Mouse (Mus musculus) frontal cortex, postnatal 10 days (tissue): ENCODE measurements around the gene Pik3r1.

Experiments used
- DNase-seq, 2 experiments: peaks; one replicate each; pipeline ENCODE4 v3.0.0; 2022; ENCODE audit warnings: low spot score in 2 of 2, mixed read lengths in 1 of 2

The Pik3r1 gene

DNA sequence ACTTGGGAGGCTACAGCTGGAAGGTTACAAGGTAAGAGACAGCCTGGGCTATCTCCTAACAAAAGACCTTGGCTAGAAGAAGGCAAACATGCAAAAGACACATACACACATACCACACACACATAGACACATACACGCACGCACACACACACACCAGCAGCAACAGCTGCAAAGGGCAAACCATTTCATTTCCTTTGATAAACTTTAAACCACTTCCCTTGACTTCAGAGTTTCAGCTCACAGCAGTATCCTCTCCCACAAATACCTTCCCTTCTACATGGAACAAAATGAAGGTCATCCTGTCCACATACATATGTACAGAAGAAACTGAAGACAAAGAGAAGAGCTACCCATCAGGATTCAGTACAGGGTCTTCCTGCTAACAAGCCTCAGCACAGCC is 56.7 kb downstream of the Pik3r1 start:
- DNase-seq: no peak

GRCm38 (mm10) chr13:101709788-101710187 is 58.2 kb downstream of the Pik3r1 start:
- DNase-seq: no peak

DNA sequence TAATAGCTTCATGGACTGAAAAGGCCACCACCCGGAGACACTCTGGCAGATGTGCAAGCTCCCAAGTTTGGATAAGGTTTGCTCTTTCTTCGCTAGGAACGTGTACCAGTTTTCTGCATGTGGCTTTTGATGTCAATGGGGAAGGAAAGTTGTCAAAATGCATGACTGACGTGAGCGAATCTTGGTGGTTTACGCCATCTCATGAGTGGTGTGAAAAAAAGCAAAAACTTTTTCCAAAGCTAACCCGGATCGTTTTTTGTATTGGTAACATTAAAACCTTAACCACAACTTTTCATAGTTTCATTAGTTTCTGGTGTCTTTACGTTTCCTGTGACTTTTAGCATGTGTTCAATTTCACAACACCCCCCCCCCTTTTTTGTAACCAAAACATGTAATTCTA is 60.8 kb downstream of the Pik3r1 start:
- DNase-seq: no peak

DNA sequence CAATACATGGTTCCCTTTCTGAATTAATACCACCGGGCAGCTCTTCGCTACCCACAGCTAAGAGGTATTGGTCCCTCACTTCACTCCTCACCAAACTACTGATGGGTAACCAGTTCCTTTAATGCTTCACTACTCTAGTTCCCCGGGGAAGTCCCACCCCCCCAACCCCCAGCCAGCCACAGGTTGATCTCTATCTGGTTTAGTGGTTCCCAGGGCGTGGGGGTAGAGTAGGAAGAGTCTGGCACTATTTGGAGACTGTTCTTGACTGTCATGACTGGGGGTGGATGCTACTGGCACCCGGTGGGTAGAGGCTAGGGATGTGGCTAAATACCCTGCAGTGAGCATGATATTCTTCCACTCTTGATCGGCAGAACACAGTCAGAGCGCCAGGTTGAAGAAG is 61.6 kb downstream of the Pik3r1 start:
- no peak for DNase-seq

GRCm38 (mm10) chr13:101702096-101702775 is 65.8 kb downstream of the Pik3r1 start:
- DNase-seq: no peak

- DNase-seq: no peak
Measured at GRCm38 (mm10) chr13:101701632-101702031, 66.4 kb downstream of the Pik3r1 start.

DNA sequence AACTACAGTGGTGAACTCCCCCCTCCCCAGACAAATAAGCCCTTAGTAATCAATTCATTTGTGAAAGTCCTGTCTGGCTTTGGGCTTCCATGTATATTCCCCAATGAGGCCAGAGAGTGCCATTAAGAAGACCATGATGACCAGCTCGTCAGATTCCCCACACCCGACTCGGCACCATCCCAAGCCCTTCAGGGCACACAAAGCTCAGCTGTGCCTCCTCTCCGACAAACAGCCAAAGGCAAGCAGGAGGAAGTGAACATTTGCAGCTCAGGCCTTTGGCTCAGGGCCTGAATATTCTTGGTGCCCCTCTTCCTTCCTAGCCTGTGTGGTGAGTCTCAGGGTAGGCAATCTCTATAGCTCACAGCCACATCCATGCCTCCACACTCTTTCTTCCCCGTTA is 68.3 kb downstream of the Pik3r1 start:
- no peak for DNase-seq

DNA sequence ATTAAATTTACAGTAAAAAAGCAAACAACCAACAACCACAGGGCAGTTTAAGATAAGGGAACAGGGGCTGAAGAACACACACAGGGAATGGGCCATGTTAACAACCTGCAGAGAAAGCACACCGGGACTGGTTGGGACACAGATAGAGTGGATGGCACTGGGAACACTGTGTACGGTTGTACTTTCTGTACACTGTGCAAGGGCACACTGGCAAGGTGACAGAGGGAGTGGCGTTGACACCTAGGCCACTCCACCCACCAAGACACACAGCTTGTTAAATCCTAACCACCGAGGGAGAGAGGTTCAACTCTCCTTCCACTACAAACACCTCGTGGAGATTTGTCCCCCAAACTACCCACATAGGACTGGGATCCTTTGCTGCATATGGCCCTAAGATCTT is 70.1 kb downstream of the Pik3r1 start:
- no peak for DNase-seq

GRCm38 (mm10) chr13:101697461-101697860 is 70.6 kb downstream of the Pik3r1 start:
- DNase-seq: no peak

- no peak for DNase-seq
Measured at GRCm38 (mm10) chr13:101696827-101697226, 71.2 kb downstream of the Pik3r1 start.

DNA sequence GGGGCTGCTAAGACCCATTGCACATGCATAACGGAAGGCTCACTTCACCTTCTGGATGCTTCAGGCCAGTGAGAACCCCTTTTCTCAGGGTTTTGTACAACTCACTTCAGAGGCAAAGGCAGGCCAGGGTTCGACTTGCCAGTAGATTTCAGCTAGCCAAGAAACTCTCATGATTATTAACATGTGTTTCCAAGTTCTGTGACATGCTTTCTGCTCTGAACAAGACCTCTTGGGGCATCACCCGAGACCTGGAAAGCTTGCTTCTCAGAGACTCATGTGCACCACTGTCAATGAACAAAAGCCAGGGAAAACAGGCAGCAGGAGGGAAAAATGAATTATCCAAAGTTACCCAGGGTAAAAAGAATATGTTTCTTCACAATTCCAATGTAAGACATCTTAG is 71.7 kb downstream of the Pik3r1 start:
- DNase-seq: no peak

- peak; percentile 71 to 82 for DNase-seq
Measured at GRCm38 (mm10) chr13:101695876-101696275, 72.1 kb downstream of the Pik3r1 start.

GRCm38 (mm10) chr13:101694496-101695251 is 73.3 kb downstream of the Pik3r1 start:
- DNase-seq: peak; percentile 51 to 62

DNA sequence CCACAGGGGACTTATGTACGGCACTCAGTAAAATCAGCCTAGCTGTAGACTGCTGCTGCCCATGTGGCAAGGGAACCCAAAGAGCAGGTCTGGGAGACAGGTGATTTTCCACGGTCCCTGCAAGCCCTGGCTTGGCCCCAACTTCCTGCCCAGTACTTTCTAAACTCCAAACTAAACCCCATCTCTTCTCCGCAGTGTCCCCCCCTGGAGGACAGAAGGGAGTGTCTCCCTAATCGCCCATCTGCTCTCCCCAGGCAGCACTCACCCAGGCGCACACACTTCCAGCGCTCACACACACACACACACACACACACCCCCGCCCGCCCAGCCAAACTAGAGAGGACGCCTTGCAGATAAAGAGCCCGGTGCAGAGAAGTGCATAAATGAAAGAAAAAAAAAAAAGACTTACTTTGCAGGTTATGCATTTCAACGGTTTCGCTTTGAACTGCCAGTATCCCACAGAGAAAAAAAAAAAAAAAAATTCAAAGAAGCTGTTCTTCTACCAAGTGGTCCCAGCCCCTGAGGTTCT is 74.0 kb downstream of the Pik3r1 start:
- DNase-seq: peak; percentile 62 to 69

GRCm38 (mm10) chr13:101692866-101693691 is 74.9 kb downstream of the Pik3r1 start:
- DNase-seq: no peak

- DNase-seq: peak; percentile 67 to 73
Measured at GRCm38 (mm10) chr13:101692239-101692784, 75.7 kb downstream of the Pik3r1 start.

DNA sequence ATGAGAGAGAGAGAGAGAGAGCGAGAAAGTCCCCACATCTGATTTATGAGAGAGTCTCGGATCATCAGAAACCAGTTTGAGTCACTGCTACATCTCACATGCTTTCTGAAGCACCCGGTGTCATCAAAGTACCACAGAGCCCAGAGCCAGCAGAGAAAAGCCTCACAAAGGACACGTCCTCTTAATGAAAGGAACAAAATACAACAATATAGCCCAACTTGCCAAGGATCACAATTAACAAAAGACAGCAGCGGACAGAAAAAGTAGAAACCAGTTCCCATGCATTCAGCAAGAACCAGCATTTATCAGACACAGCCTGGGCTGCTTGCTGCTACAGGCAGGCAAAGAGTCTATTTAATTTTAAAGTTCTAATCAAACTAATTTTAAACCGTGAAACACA is 76.3 kb downstream of the Pik3r1 start:
- DNase-seq: no peak

DNA sequence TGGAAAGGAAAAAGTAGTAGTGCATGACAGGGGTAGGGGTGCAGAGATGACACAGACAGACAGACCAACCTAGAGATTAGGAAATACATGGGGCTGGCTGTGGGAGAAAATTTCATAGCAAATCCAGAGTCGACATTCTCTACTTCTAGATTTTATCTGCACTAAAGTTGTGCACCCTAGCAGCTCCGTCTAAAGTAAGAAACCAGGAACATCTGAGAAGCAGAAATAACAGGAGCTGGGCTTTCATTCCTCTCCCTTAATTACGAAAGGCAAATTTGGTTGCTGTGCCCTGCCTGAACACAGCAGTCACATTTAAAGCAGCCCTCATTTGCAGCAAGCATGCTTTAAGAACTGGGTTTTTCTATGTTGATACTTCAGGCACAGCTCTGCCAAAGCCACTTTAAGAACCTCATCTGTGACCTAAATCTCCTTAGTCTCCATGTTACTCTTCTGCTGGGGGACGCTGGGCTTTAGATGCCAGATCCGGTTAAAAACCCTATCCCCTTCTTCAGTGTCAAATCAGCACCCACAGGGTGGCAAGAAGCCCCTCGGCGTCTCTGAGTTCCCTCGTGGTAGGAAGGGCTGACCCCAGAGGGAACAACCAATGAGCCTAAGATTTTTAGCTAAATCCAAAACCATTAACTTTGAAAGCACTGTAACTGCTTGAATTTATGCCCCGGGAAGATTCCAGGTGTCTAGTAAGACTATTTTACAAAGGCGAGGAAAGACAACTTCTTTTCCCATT is 76.9 kb downstream of the Pik3r1 start:
- no peak for DNase-seq

DNA sequence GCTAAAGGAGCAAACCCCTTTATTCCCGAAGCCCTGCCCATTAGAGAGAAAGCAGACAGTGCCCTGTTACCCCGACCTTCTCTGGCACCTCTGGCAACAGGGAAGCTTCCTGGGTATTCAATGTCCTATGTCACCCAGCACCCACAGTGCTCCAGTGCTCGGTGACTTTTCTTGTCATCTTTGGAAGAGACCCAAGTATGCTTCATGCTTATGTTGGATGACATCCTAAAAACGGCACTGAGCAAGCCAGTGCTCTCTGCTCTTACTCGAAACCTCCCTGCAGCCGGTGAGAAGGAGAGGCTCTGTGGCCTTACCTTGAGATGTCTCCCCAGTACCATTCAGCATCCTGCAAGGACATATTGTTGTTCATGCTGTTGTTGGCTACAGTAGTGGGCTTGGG is 77.8 kb downstream of the Pik3r1 start:
- no peak for DNase-seq

DNA sequence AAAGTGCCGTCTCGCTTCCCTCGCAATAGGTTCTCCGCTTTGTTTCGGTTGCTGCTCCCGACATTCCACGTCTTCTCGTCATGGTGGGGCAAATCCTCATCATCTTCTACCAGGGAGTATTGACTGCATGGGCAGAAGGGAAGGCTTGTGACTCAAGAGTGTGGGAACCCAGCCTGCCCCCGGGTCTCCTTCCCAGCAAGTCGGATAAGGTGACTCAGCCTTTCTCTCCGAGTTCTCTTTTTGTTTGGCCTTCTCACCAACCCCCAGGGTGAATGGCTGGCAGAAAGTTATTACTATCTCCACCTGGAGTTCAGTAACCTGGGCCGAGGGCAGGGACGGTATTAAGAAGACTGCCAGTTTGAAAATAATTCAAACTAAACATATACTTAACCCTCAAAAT is 81.8 kb downstream of the Pik3r1 start:
- DNase-seq: no peak

GRCm38 (mm10) chr13:101684706-101685105 is 83.3 kb downstream of the Pik3r1 start:
- DNase-seq: no peak
